Mouse (Mus musculus) liver, embryonic 14.5 days (tissue): Measurements from ENCODE around the gene Ston2. TPM values are rescaled to one million over a fixed set of nuclear protein-coding genes. Genes with fewer than 3 reads are reported as not detected.
"Not testable (repeated sequence)": the region's sequence is repeated elsewhere in the genome, so short reads cannot be mapped to it uniquely, and the experiment has no call there.

Source experiments
- ATAC-seq: fragments of 200-750 bp; cut with Nextera tagmentation; 2 replicates; pipeline ENCODE4 v1.8.0; 2017; ENCODE audit warnings: moderate number of reproducible peaks, mild to moderate bottlenecking, moderate library complexity; ENCODE audit not compliant: insufficient read depth
- DNase-seq, 3 experiments: peaks; one replicate each; pipeline ENCODE4 v3.0.0-alpha.2; 2012 to 2013; ENCODE audit warnings: low read depth in 3 of 3, low spot score in 3 of 3
- H3K27ac ChIP-seq: fragments of 300-500 bp; sonication (generic); 2 replicates; pipeline ENCODE4 v1.5.1; 2014; ENCODE audit warnings: moderate library complexity, mild to moderate bottlenecking, control low read depth, inconsistent platforms
- H3K27me3 ChIP-seq: fragments of 300-500 bp; sonication (generic); 2 replicates; pipeline ENCODE4 v1.6.1; 2014; ENCODE audit warnings: mild to moderate bottlenecking, low read length, moderate library complexity; ENCODE audit not compliant: control insufficient read depth, insufficient read depth
- H3K36me3 ChIP-seq: fragments of 300-500 bp; sonication (generic); replicated peaks from 2 replicates; pipeline ENCODE4 v1.6.1; 2014; ENCODE audit warnings: low read depth; ENCODE audit not compliant: control insufficient read depth, insufficient read depth
- H3K4me1 ChIP-seq, 2 experiments: fragments of 200-500 bp in 1 of 2; fragments of 300-500 bp in 1 of 2; sonication (generic) in 1 of 2; replicated peaks; 2 replicates each; pipeline ENCODE4 v1.6.1; 2012 to 2014; ENCODE audit warnings: antibody characterized with exemption in 1 of 2, inconsistent platforms in 1 of 2, low read length in 1 of 2; ENCODE audit not compliant: control insufficient read depth in 2 of 2, insufficient read depth in 2 of 2
- H3K4me2 ChIP-seq: fragments of 300-500 bp; sonication (generic); 2 replicates; pipeline ENCODE4 v1.6.1; 2014; ENCODE audit warnings: low read depth, mild to moderate bottlenecking, control low read depth, moderate library complexity
- H3K4me3 ChIP-seq, 2 experiments: fragments of 200-500 bp in 1 of 2; fragments of 300-500 bp in 1 of 2; sonication (generic) in 1 of 2; 2 replicates each; pipeline ENCODE4 v1.5.1; 2012 to 2014; ENCODE audit warnings: low read depth in 2 of 2, low read length in 2 of 2, mild to moderate bottlenecking in 2 of 2, control low read depth in 1 of 2, inconsistent platforms in 1 of 2, moderate library complexity in 1 of 2; ENCODE audit not compliant: insufficient read depth in 1 of 2
- H3K9ac ChIP-seq: fragments of 300-500 bp; sonication (generic); replicated peaks from 2 replicates; pipeline ENCODE4 v1.6.1; 2014; ENCODE audit warnings: mild to moderate bottlenecking, control low read depth, moderate library complexity
- H3K9me3 ChIP-seq: fragments of 300-500 bp; sonication (generic); 2 replicates; pipeline ENCODE4 v1.6.1; 2016; ENCODE audit warnings: low read length, mixed read lengths; ENCODE audit not compliant: control insufficient read depth
- CTCF ChIP-seq: IDR thresholded peaks from 2 replicates; pipeline ENCODE4 v1.5.1; 2016; ENCODE audit warnings: antibody characterized with exemption, low read depth, control low read depth
- EP300 ChIP-seq: IDR thresholded peaks from 2 replicates; pipeline ENCODE4 v1.6.1; 2016; ENCODE audit warnings: antibody characterized with exemption, low read depth
- WGBS: fragments of 180-500 bp; shearing (Covaris S2); extraction: QIAGEN DNeasy Blood & Tissue Kit; methylation state at CpG from one replicate; pipeline ENCODE4 v1.1.7; 2014; ENCODE audit not compliant: insufficient replicate concordance; 5-methylcytosine and 5-hydroxymethylcytosine counted together
- polyA plus RNA-seq, 2 experiments: library from polyadenylated mRNA; depleted of rRNA in 1 of 2; stranded (reverse) in 1 of 2; unstranded in 1 of 2; fragments of >200 nt; fragmentation: Nextera tagmentation in 1 of 2; extraction: Ambion mirVana in 1 of 2; gene quantifications; 2 replicates each; pipeline versions ENCODE4 v1.2.1 to v1.2.3; 2012 to 2014

The Ston2 gene
- polyA plus RNA-seq, 2 experiments: 15.4 to 26.6 TPM

DNA sequence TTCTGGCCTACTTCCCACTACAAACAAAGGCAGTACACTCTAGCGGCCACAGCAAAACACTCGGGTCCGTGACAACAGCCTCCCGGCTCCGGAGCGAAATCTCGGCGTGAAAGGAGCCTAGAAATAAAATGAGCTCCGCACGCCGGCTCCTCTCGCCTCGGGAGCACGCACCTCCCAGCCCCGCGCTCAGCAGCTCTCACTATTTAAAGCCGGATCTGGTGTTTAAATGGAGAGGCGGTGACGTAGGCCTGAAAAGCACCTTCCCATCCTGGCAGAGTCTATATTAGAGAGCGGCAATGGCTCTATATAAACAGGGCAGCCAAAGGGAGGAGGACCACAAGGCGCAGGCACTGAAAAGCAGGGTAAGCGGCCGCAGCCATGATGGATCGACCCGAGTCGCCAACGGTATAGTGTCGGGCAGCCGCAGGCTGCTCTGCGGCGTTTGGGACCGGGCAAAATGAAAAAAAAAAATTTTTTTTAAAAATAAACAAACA, 200.0 kb downstream of the Ston2 start:
- TF ChIP-seq CTCF (no peak), EP300 (no peak)
- Histone ChIP-seq H3K9ac (peak overlapping the region; percentile 99), H3K36me3 (peaks cover 24% of the 10 kb centered on the region), H3K4me3 (peak overlapping the region; percentile 96 to 99), H3K9me3 (no peaks in the 10 kb centered on the region), H3K27ac (peak overlapping the region; percentile 92), H3K4me2 (peak overlapping the region; percentile 88), H3K27me3 (no peaks in the 10 kb centered on the region), H3K4me1 (peaks cover 15% of the 10 kb centered on the region in 2 experiments)
- ATAC-seq (peak; percentile 66), DNase-seq (peak; percentile 77 to 84 (median 82))
- under 1% methylated on average over 32 of the region's 32 CpGs for WGBS

DNA sequence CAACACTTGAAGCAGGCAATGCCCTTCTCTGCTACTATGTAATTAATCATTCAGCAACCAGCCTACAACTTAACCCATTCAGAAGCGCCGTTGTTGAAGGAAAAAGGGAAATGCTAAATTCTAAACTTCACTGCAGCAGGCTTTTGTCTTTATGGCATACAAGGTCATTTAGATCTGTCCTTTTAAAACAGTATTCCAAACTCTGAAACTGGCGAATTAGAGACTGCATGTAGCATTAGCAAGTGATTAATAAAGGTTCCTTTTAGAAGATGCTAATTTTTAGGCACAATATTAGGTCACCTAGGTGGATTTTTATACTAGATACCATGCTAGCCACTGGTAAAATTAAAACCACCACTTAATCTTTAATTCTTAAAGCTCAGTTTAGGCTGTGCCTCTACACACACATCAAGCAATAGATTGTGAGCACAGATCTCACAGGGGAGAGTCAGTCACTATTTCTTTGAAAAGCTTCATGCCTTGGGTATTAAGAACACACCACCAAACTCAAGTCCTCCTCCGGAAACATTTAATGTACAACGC, 200.6 kb downstream of the Ston2 start:
- no peak for DNase-seq
- H3K27ac ChIP-seq: peak overlapping the region; percentile 92

DNA sequence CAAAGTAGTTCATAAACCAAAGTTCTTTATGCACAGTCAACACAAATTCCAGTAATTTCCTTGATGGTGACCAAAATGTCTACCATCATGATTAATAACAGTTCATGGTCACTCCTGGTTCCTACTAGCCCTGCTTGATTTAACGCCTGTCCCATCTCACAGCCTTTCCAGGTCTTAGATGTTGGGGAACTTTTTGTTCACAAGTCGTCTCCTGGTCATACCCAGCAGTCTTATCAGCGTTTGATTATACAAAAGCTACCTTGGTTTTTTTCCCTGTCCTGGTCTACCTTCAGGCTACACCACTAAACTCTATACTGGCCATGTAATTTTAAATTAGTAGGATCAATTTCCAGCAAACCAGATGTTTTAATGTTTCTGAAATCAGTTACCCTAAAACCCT, 201.1 kb downstream of the Ston2 start:
- Histone ChIP-seq H3K27ac (no peak overlapping the region), H3K4me1 (peaks cover 15 to 17% of the 10 kb centered on the region in 2 experiments), H3K27me3 (no peaks in the 10 kb centered on the region), H3K36me3 (peaks cover 28% of the 10 kb centered on the region), H3K9me3 (no peaks in the 10 kb centered on the region), H3K9ac (peak overlapping the region; percentile 99), H3K4me2 (peak overlapping the region; percentile 88), H3K4me3 (peak overlapping the region in 1 of 2 experiments; percentile 99; a peak in 3 of 4 replicates)
- ATAC-seq (no peak), DNase-seq (no peak)
- no peak for TF ChIP-seq CTCF
- TF ChIP-seq EP300: no peak
- 39% methylated on average over 3 of the region's 3 CpGs for WGBS

More for the DNA sequence above, 200.6 kb downstream of the Ston2 start:
- 12% methylated on average over 5 of the region's 5 CpGs for WGBS
- H3K9me3 ChIP-seq: no peaks in the 10 kb centered on the region
- H3K4me2 ChIP-seq: peak overlapping the region; percentile 88
- ATAC-seq: no peak
- peak overlapping the region; percentile 99 for H3K9ac ChIP-seq
- peak overlapping the region; percentile 96 to 99 for H3K4me3 ChIP-seq
- no peaks in the 10 kb centered on the region for H3K27me3 ChIP-seq
- H3K36me3 ChIP-seq: peaks cover 28% of the 10 kb centered on the region
- peaks cover 15 to 17% of the 10 kb centered on the region in 2 experiments for H3K4me1 ChIP-seq
- no peak for TF ChIP-seq CTCF

DNA sequence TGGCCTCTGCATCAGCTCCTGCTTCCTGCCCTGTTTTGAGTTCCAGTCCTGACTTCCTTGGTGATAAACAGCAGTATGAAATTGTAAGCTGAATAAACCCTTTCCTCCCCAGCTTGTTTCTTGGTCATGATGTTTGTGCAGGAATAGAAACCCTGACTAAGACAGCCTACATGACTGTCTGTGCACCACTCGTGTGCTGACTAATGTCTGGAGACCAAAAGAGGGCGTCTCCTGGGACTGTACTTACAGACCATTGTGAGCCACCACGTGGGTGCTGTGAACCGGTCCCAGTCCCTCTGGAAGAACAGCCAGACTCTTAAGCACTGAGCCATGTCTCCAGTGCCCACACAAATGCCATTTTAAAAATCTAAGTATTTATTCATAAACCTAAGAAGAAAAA, 202.4 kb downstream of the Ston2 start:
- H3K4me2 ChIP-seq, H3K27me3 ChIP-seq, ATAC-seq, H3K9me3 ChIP-seq, H3K4me3 ChIP-seq, H3K9ac ChIP-seq, DNase-seq, H3K27ac ChIP-seq: not testable (repeated sequence)
- Histone ChIP-seq H3K36me3 (peaks cover 28% of the 10 kb centered on the region), H3K4me1 (peaks cover 9 to 12% of the 10 kb centered on the region in 2 experiments)
- WGBS: 89% methylated on average over 4 of the region's 4 CpGs

DNA sequence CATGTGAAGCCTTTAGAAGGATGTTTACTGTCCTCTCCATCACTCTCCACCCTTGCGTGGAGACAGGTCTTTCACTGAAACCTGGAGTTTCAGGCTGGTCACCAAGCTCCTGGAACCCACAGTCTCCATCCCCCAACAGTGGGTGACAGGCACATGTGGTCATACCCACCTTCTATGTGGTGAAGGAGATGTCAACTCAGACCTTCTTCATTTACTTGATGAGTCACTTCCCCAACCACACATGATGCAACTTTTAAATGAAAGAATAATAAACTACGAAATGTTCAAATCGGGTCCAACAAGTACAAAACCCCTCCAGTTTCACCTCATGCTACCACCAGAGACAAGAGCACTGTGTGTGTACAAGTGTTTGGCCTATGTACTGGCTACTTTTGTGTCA, 203.0 kb downstream of the Ston2 start:
- Histone ChIP-seq H3K36me3 (peaks cover 28% of the 10 kb centered on the region), H3K27ac (no peak overlapping the region), H3K4me3 (no peak overlapping the region), H3K9ac (no peak overlapping the region), H3K9me3 (no peaks in the 10 kb centered on the region), H3K4me2 (no peak overlapping the region), H3K4me1 (peaks cover 8 to 13% of the 10 kb centered on the region in 2 experiments), H3K27me3 (no peaks in the 10 kb centered on the region)
- 88% methylated on average over 3 of the region's 3 CpGs for WGBS
- ATAC-seq (no peak), DNase-seq (no peak)
- TF ChIP-seq EP300 (no peak), CTCF (no peak)
